Mouse (Mus musculus): Measurements from ENCODE around the gene Mmp9.

DNA sequence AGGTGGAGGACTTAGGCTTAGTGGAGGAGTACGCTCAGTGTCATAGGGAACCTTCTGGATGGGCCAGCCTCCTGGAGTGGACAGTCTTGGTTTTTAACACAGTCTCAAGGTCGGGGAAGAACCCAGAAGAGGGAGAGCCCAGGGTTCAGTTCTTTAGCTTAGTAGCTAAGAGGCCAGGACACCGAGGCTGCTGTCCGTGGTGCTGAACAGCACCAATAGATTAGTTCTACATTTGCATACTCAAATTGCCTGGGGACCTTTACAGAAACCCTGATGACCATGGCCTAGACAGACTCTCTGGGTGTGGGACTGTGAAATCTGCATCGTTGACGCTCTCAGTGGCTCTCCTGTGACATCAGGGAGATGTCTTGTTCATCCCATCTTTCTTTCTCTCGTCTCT is 39.2 kb downstream of the Mmp9 start:
- TF ChIP-seq CTCF (IDR thresholded peaks at IDR 0.05; ENCODE audit: borderline replicate concordance, control insufficient read depth, extremely low read depth, insufficient read depth, low read length, poor library complexity) (no peak), POLR2A (IDR thresholded peaks at IDR 0.05; ENCODE audit: control insufficient read depth, extremely low read depth, insufficient read depth, low read length, poor library complexity) (no peak)
